Mouse (Mus musculus): Measurements from ENCODE around the gene Tbc1d22a. TPM values are rescaled to one million over a fixed set of nuclear protein-coding genes. Genes with fewer than 3 reads are reported as not detected.
"Not testable (repeated sequence)": the region's sequence is repeated elsewhere in the genome, so short reads cannot be mapped to it uniquely, and the experiment has no call there.

Gene Tbc1d22a
- polyA plus RNA-seq, 1 experiment = 31.7 TPM

DNA sequence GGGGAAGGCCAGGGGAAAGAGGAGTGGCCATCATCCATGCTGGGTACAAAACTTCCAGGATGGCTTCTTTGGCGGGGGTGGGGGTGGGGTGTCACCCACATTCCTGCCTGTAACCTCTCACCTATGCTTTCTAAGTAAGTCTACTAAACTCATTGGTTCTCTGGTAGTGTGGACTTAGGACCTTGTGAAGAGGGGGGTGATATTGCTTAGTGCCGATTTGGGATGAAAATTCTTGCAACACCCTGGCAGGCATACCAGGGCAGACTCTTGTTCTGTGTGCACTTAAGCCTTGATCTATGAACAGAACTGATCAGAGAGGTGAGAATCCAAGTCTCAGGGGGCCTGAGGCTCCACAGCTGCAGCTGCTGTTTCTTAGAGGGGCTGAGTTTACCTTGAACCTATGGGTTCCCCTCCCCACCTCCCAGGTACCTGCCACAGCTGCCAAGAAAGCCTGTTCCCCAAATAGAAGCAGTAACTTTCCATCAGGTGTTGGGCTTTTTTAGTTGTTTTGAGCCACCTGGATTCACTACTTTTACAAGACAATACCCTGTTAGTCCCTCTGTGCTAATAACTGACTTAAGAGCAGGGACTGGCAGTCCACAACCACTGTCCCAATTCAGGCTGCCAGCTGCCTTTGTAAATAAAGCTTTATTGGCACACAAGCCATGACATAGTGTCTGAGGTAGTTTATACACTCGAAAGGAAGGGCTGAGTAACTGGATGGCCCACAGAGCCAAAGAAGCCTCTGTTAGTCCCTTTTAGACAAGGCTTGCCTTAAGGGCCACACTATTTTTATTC, 38.8 kb upstream of the Tbc1d22a start:
- Histone ChIP-seq H3K36me3 (ENCODE audit: control insufficient read depth, insufficient read depth, low read length) (no peaks in the 10 kb centered on the region), H3K27ac (ENCODE audit: insufficient read depth, low read depth, low read length) (no peak overlapping the region), H3K27me3 (replicated peaks; ENCODE audit: control insufficient read depth, insufficient read depth, low read length) (no peaks in the 10 kb centered on the region), H3K4me3 (ENCODE audit: insufficient read depth, low read depth, low read length) (no peak overlapping the region), H3K4me1 (ENCODE audit: control insufficient read depth, insufficient read depth, low read length) (peaks cover 11% of the 10 kb centered on the region; the same call in 1 of the 2 replicates)
- no peak for TF ChIP-seq POLR2A (IDR thresholded peaks at IDR 0.05; ENCODE audit: low read depth, low read length)
- TF ChIP-seq CTCF (conservative IDR thresholded peaks at IDR 0.05; ENCODE audit: insufficient read depth, insufficient read length, low read depth, low read length) = no peak
- WGBS = 66% methylated on average over 3 of the region's 3 CpGs
- DNase-seq = no peak

- whole genome bisulfite sequencing = 62% methylated on average over 10 of the region's 10 CpGs
- no peak overlapping the region for H3K4me3 ChIP-seq (ENCODE audit: insufficient read depth, low read depth, low read length)
- H3K27me3 ChIP-seq (replicated peaks; ENCODE audit: control insufficient read depth, insufficient read depth, low read length) = no peaks in the 10 kb centered on the region
- no peaks in the 10 kb centered on the region for H3K36me3 ChIP-seq (ENCODE audit: control insufficient read depth, insufficient read depth, low read length)
- DNase-seq = no peak
- H3K4me1 ChIP-seq (ENCODE audit: control insufficient read depth, insufficient read depth, low read length) = peaks cover 11% of the 10 kb centered on the region; the same call in 1 of the 2 replicates
- TF ChIP-seq CTCF (conservative IDR thresholded peaks at IDR 0.05; ENCODE audit: insufficient read depth, insufficient read length, low read depth, low read length) = no peak
- H3K27ac ChIP-seq (ENCODE audit: insufficient read depth, low read depth, low read length) = no peak overlapping the region; the same call in 1 of the 2 replicates
Observed at GRCm38 (mm10) chr15:86176166-86176565, 38.1 kb upstream of the Tbc1d22a start.

GRCm38 (mm10) chr15:86176771-86177702, 37.2 kb upstream of the Tbc1d22a start:
- DNase-seq = no peak
- WGBS = 66% methylated on average over 22 of the region's 22 CpGs

DNA sequence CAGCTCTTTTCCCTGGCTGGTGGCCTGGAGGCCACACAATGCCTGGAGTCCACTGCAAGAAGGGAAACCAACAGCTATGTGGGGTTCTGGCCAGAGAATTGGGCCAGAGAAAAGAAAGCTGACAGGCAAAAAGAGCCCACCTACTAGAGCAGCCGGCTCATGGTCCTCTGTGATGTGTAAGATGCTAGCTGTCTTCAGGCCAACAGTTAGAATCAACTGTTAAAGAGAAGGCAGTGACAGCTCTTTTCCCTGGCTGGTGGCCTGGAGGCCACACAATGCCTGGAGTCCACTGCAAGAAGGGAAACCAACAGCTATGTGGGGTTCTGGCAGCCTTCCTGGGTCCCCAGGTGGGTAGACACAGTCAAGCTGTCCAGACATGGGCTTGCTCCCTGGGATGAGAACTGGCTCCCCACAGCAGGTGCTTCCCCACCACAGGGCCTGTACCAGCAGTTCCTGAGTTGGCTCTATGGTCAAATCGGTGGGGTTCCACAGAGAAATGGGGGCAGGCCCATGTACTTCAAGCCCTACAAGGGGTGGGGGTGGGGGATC, 36.5 kb upstream of the Tbc1d22a start:
- not testable (repeated sequence) for H3K27ac ChIP-seq (ENCODE audit: insufficient read depth, low read depth, low read length); H3K4me3 ChIP-seq (ENCODE audit: insufficient read depth, low read depth, low read length); DNase-seq; H3K4me1 ChIP-seq (ENCODE audit: control insufficient read depth, insufficient read depth, low read length); H3K36me3 ChIP-seq (ENCODE audit: control insufficient read depth, insufficient read depth, low read length); H3K27me3 ChIP-seq (replicated peaks; ENCODE audit: control insufficient read depth, insufficient read depth, low read length)
- WGBS = 88% methylated on average over 2 of the region's 2 CpGs

More at GRCm38 (mm10) chr15:86176771-86177702, 37.2 kb upstream of the Tbc1d22a start:
- Histone ChIP-seq H3K4me1 (ENCODE audit: control insufficient read depth, insufficient read depth, low read length) (peaks cover 11% of the 10 kb centered on the region; the same call in 1 of the 2 replicates), H3K4me3 (ENCODE audit: insufficient read depth, low read depth, low read length) (no peak overlapping the region), H3K27ac (ENCODE audit: insufficient read depth, low read depth, low read length) (0 out of 2 replicates have a peak overlapping the region, but pooled peaks have one; percentile 1), H3K27me3 (replicated peaks; ENCODE audit: control insufficient read depth, insufficient read depth, low read length) (no peaks in the 10 kb centered on the region), H3K36me3 (ENCODE audit: control insufficient read depth, insufficient read depth, low read length) (no peaks in the 10 kb centered on the region)
- no peak for TF ChIP-seq CTCF (conservative IDR thresholded peaks at IDR 0.05; ENCODE audit: insufficient read depth, insufficient read length, low read depth, low read length)
- no peak for TF ChIP-seq POLR2A (IDR thresholded peaks at IDR 0.05; ENCODE audit: low read depth, low read length)

GRCm38 (mm10) chr15:86178594-86178993, 35.7 kb upstream of the Tbc1d22a start:
- H3K27ac ChIP-seq (ENCODE audit: insufficient read depth, low read depth, low read length) = no peak overlapping the region
- no peak for DNase-seq
- no peak overlapping the region for H3K4me3 ChIP-seq (ENCODE audit: insufficient read depth, low read depth, low read length)
- H3K4me1 ChIP-seq (ENCODE audit: control insufficient read depth, insufficient read depth, low read length) = 0 out of 2 replicates have a peak, but pooled peaks cover under 1% of the 10 kb centered on the region
- WGBS = 85% methylated on average over 6 of the region's 6 CpGs
- TF ChIP-seq POLR2A (IDR thresholded peaks at IDR 0.05; ENCODE audit: low read depth, low read length) (no peak), CTCF (conservative IDR thresholded peaks at IDR 0.05; ENCODE audit: insufficient read depth, insufficient read length, low read depth, low read length) (no peak)
- no peaks in the 10 kb centered on the region for H3K36me3 ChIP-seq (ENCODE audit: control insufficient read depth, insufficient read depth, low read length)
- H3K27me3 ChIP-seq (replicated peaks; ENCODE audit: control insufficient read depth, insufficient read depth, low read length) = no peaks in the 10 kb centered on the region

GRCm38 (mm10) chr15:86180427-86180826, 33.8 kb upstream of the Tbc1d22a start:
- Histone ChIP-seq H3K27me3 (replicated peaks; ENCODE audit: control insufficient read depth, insufficient read depth, low read length) (no peaks in the 10 kb centered on the region), H3K4me1 (ENCODE audit: control insufficient read depth, insufficient read depth, low read length) (no peaks in the 10 kb centered on the region), H3K27ac (ENCODE audit: insufficient read depth, low read depth, low read length) (no peak overlapping the region), H3K4me3 (ENCODE audit: insufficient read depth, low read depth, low read length) (no peak overlapping the region), H3K36me3 (ENCODE audit: control insufficient read depth, insufficient read depth, low read length) (no peaks in the 10 kb centered on the region)
- 69% methylated on average over 4 of the region's 4 CpGs for WGBS
- TF ChIP-seq CTCF (conservative IDR thresholded peaks at IDR 0.05; ENCODE audit: insufficient read depth, insufficient read length, low read depth, low read length) = no peak
- TF ChIP-seq POLR2A (IDR thresholded peaks at IDR 0.05; ENCODE audit: low read depth, low read length) = no peak
- no peak for DNase-seq

GRCm38 (mm10) chr15:86181321-86181720, 32.9 kb upstream of the Tbc1d22a start:
- WGBS = 98% methylated on average over 3 of the region's 3 CpGs
- H3K27ac ChIP-seq (ENCODE audit: insufficient read depth, low read depth, low read length); H3K4me1 ChIP-seq (ENCODE audit: control insufficient read depth, insufficient read depth, low read length): not testable (repeated sequence)

More at GRCm38 (mm10) chr15:86181321-86181720, 32.9 kb upstream of the Tbc1d22a start:
- not testable (repeated sequence) for H3K36me3 ChIP-seq (ENCODE audit: control insufficient read depth, insufficient read depth, low read length); DNase-seq; H3K27me3 ChIP-seq (replicated peaks; ENCODE audit: control insufficient read depth, insufficient read depth, low read length); H3K4me3 ChIP-seq (ENCODE audit: insufficient read depth, low read depth, low read length)

Data from kidney, adult 2 months (tissue).